ENCODE assay signal across 9 mouse cellular contexts in the genomic region with DNA sequence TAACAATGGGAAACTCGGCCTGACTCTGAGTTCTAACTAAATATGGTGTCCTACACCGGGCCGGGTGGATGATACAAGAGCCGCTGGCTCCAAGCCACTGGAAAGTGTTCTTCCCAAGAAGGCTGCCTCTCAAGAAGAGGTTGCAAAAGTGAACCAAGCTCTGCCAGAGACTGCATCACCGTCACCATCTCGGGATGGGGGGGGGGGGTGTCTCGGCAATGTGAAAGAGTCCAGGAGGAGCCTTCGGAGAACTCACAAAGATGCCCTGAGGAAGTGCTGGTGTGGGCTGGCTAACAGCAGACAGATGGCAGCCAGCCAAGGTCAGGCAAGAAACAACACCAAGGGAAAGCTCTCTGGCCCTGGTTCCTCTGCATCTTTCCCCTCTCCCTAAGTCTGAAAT.
DNase-seq lines count a peak whose midpoint lies in the region; ATAC-seq lines count a peak whose summit lies in the region.
"Had no signal": no experiment of that assay in that cellular context is flagged by ENCODE, and none has a peak within 500 bp of the region (broad histone marks: within the 10 kb centered on the region; RNA-seq: fewer than 3 reads in every experiment).

No protein-coding gene starts in this region.

- DNase-seq in kidney, postnatal 10 days = peak; percentile 61
- no peak for DNase-seq in kidney, adult 18-20 months
- peak; percentile 82 to 91 for DNase-seq in adrenal gland, adult (ENCODE audit: inconsistent age in 2 of 2, low spot score in 1 of 2)
- peak; percentile 33 for DNase-seq in heart, adult 8-10 months (ENCODE audit: low spot score)
- peak; percentile 77 for DNase-seq in lung, postnatal 14 days
- no peak for DNase-seq in forebrain, embryonic 14.5 days (ENCODE audit: low spot score)
- DNase-seq in thymus, adult 18-20 months = no peak
- DNase-seq in urinary bladder, postnatal 10 days (ENCODE audit: low spot score) = no peak

- ATAC-seq in forebrain, embryonic 14.5 days = no peak

- no peak overlapping the region for H3K4me3 ChIP-seq in forebrain, embryonic 14.5 days (ENCODE audit: low read depth, low read length)
- H3K4me3 ChIP-seq: midbrain, embryonic 10.5 days had no signal

- H3K4me1 ChIP-seq in forebrain, embryonic 14.5 days (ENCODE audit: control insufficient read depth, insufficient read depth, low read length) = no peaks in the 10 kb centered on the region

- 75% methylated on average over 8 of the region's 8 CpGs for WGBS in forebrain, embryonic 14.5 days

- no peak overlapping the region for H3K9ac ChIP-seq in forebrain, embryonic 14.5 days (ENCODE audit: low read length)

- H3K36me3 ChIP-seq in forebrain, embryonic 14.5 days (ENCODE audit: control insufficient read depth, insufficient read depth, low read length) = no peaks in the 10 kb centered on the region
- H3K36me3 ChIP-seq: midbrain, embryonic 10.5 days had no signal

- no peaks in the 10 kb centered on the region for H3K27me3 ChIP-seq in forebrain, embryonic 14.5 days (replicated peaks; ENCODE audit: control insufficient read depth, insufficient read depth, low read length)

- H3K9me3 ChIP-seq in forebrain, embryonic 14.5 days (replicated peaks; ENCODE audit: control insufficient read depth, low read length) = no peaks in the 10 kb centered on the region
- H3K9me3 ChIP-seq: midbrain, embryonic 10.5 days had no signal

- no peak overlapping the region for H3K4me2 ChIP-seq in forebrain, embryonic 14.5 days (ENCODE audit: low read length)

- H3K27ac ChIP-seq in forebrain, embryonic 14.5 days (ENCODE audit: low read depth, low read length) = no peak overlapping the region
- H3K27ac ChIP-seq: midbrain, embryonic 10.5 days had no signal

Comparison
In these comparisons a context has a peak if more than half of its experiments do, and no peak if none do; other contexts are left out.
1. DNase-seq: peak in kidney, postnatal 10 days (single experiment), adrenal gland, adult (2 of 2), heart, adult 8-10 months (single experiment) and lung, postnatal 14 days (single experiment); none in kidney, adult 18-20 months (single experiment), forebrain, embryonic 14.5 days (single experiment), thymus, adult 18-20 months (0 of 2) and urinary bladder, postnatal 10 days (single experiment).